Mouse (Mus musculus): ENCODE data around the gene Avl9. TPM values are rescaled to one million over a fixed set of nuclear protein-coding genes. Genes with fewer than 3 reads are reported as not detected.

Avl9 gene
- total and polyA plus RNA-seq, 2 experiments from 2014 or later: 4.0 to 5.3 TPM

GRCm38 (mm10) chr6:56753719-56754118 is 39.0 kb downstream of the Avl9 start:
- Histone ChIP-seq H3K27me3 (ENCODE audit: control insufficient read depth, insufficient read depth, low read length) (no peaks in the 10 kb centered on the region), H3K4me2 (ENCODE audit: low read depth, low read length) (no peak overlapping the region), H3K4me3 (ENCODE audit: low read depth, low read length) (no peak overlapping the region), H3K27ac (ENCODE audit: low read depth) (no peak overlapping the region), H3K4me1 (ENCODE audit: control insufficient read depth, insufficient read depth) (no peaks in the 10 kb centered on the region), H3K36me3 (replicated peaks; ENCODE audit: control insufficient read depth, insufficient read depth, low read length) (peaks cover 56% of the 10 kb centered on the region), H3K9me3 (replicated peaks; ENCODE audit: control insufficient read depth, low read length) (no peaks in the 10 kb centered on the region), H3K9ac (replicated peaks; ENCODE audit: low read depth, low read length) (no peak overlapping the region)
- no peak for ATAC-seq (ENCODE audit: insufficient read depth, low read depth)
- DNase-seq (ENCODE audit: low spot score): no peak
- 88% methylated on average over 3 of the region's 3 CpGs for WGBS
- TF ChIP-seq CTCF (IDR thresholded peaks at IDR 0.05; ENCODE audit: low read depth) (no peak), EP300 (IDR thresholded peaks at IDR 0.05; ENCODE audit: low read depth) (no peak)

GRCm38 (mm10) chr6:56756117-56756516 is 41.4 kb downstream of the Avl9 start:
- Histone ChIP-seq H3K36me3 (replicated peaks; ENCODE audit: control insufficient read depth, insufficient read depth, low read length) (peaks cover 65% of the 10 kb centered on the region), H3K4me3 (ENCODE audit: low read depth, low read length) (no peak overlapping the region), H3K27ac (ENCODE audit: low read depth) (no peak overlapping the region), H3K9ac (replicated peaks; ENCODE audit: low read depth, low read length) (no peak overlapping the region), H3K4me1 (ENCODE audit: control insufficient read depth, insufficient read depth) (no peaks in the 10 kb centered on the region), H3K9me3 (replicated peaks; ENCODE audit: control insufficient read depth, low read length) (no peaks in the 10 kb centered on the region), H3K4me2 (ENCODE audit: low read depth, low read length) (no peak overlapping the region), H3K27me3 (ENCODE audit: control insufficient read depth, insufficient read depth, low read length) (no peaks in the 10 kb centered on the region)
- ATAC-seq (ENCODE audit: insufficient read depth, low read depth) (no peak), DNase-seq (ENCODE audit: low spot score) (no peak)
- WGBS: 93% methylated on average over 1 of the region's 1 CpGs
- TF ChIP-seq EP300 (IDR thresholded peaks at IDR 0.05; ENCODE audit: low read depth): no peak
- no peak for TF ChIP-seq CTCF (IDR thresholded peaks at IDR 0.05; ENCODE audit: low read depth)

GRCm38 (mm10) chr6:56759324-56759723 is 44.6 kb downstream of the Avl9 start:
- H3K4me2 ChIP-seq (ENCODE audit: low read depth, low read length): no peak overlapping the region
- H3K9me3 ChIP-seq (replicated peaks; ENCODE audit: control insufficient read depth, low read length): no peaks in the 10 kb centered on the region
- H3K4me1 ChIP-seq (ENCODE audit: control insufficient read depth, insufficient read depth): peaks cover 6% of the 10 kb centered on the region; the same call in 1 of the 2 replicates
- H3K27ac ChIP-seq (ENCODE audit: low read depth): no peak overlapping the region
- DNase-seq (ENCODE audit: low spot score): no peak
- no peaks in the 10 kb centered on the region for H3K27me3 ChIP-seq (ENCODE audit: control insufficient read depth, insufficient read depth, low read length)
- TF ChIP-seq EP300 (IDR thresholded peaks at IDR 0.05; ENCODE audit: low read depth) (no peak), CTCF (IDR thresholded peaks at IDR 0.05; ENCODE audit: low read depth) (no peak)
- WGBS: 82% methylated on average over 1 of the region's 1 CpGs
- no peak overlapping the region for H3K9ac ChIP-seq (replicated peaks; ENCODE audit: low read depth, low read length)
- H3K4me3 ChIP-seq (ENCODE audit: low read depth, low read length): no peak overlapping the region
- H3K36me3 ChIP-seq (replicated peaks; ENCODE audit: control insufficient read depth, insufficient read depth, low read length): peaks cover 55% of the 10 kb centered on the region
- no peak for ATAC-seq (ENCODE audit: insufficient read depth, low read depth)

- Histone ChIP-seq H3K4me2 (ENCODE audit: low read depth, low read length) (no peak overlapping the region), H3K36me3 (replicated peaks; ENCODE audit: control insufficient read depth, insufficient read depth, low read length) (0 out of 2 replicates have a peak, but pooled peaks cover 10% of the 10 kb centered on the region), H3K27ac (ENCODE audit: low read depth) (no peak overlapping the region), H3K9me3 (replicated peaks; ENCODE audit: control insufficient read depth, low read length) (no peaks in the 10 kb centered on the region), H3K27me3 (ENCODE audit: control insufficient read depth, insufficient read depth, low read length) (no peaks in the 10 kb centered on the region), H3K4me3 (ENCODE audit: low read depth, low read length) (no peak overlapping the region), H3K4me1 (ENCODE audit: control insufficient read depth, insufficient read depth) (peaks cover 6% of the 10 kb centered on the region; the same call in 1 of the 2 replicates), H3K9ac (replicated peaks; ENCODE audit: low read depth, low read length) (no peak overlapping the region)
- no peak for ATAC-seq (ENCODE audit: insufficient read depth, low read depth)
- 78% methylated on average over 3 of the region's 3 CpGs for WGBS
- TF ChIP-seq EP300 (IDR thresholded peaks at IDR 0.05; ENCODE audit: low read depth) (no peak), CTCF (IDR thresholded peaks at IDR 0.05; ENCODE audit: low read depth) (no peak)
- no peak for DNase-seq (ENCODE audit: low spot score)
Observed at GRCm38 (mm10) chr6:56765265-56765664, 50.6 kb downstream of the Avl9 start.

GRCm38 (mm10) chr6:56765696-56766095 is 51.0 kb downstream of the Avl9 start:
- Histone ChIP-seq H3K4me3 (ENCODE audit: low read depth, low read length) (no peak overlapping the region), H3K9ac (replicated peaks; ENCODE audit: low read depth, low read length) (no peak overlapping the region), H3K27me3 (ENCODE audit: control insufficient read depth, insufficient read depth, low read length) (no peaks in the 10 kb centered on the region), H3K4me1 (ENCODE audit: control insufficient read depth, insufficient read depth) (peaks cover 6% of the 10 kb centered on the region; the same call in 1 of the 2 replicates), H3K9me3 (replicated peaks; ENCODE audit: control insufficient read depth, low read length) (no peaks in the 10 kb centered on the region), H3K36me3 (replicated peaks; ENCODE audit: control insufficient read depth, insufficient read depth, low read length) (0 out of 2 replicates have a peak, but pooled peaks cover 9% of the 10 kb centered on the region), H3K4me2 (ENCODE audit: low read depth, low read length) (no peak overlapping the region), H3K27ac (ENCODE audit: low read depth) (no peak overlapping the region)
- DNase-seq (ENCODE audit: low spot score): no peak
- ATAC-seq (ENCODE audit: insufficient read depth, low read depth): no peak
- TF ChIP-seq CTCF (IDR thresholded peaks at IDR 0.05; ENCODE audit: low read depth) (no peak), EP300 (IDR thresholded peaks at IDR 0.05; ENCODE audit: low read depth) (no peak)
- 86% methylated on average over 4 of the region's 4 CpGs for WGBS

- no peak for ATAC-seq (ENCODE audit: insufficient read depth, low read depth)
- H3K27ac ChIP-seq (ENCODE audit: low read depth): no peak overlapping the region
- peaks cover 40% of the 10 kb centered on the region for H3K36me3 ChIP-seq (replicated peaks; ENCODE audit: control insufficient read depth, insufficient read depth, low read length)
- no peaks in the 10 kb centered on the region for H3K27me3 ChIP-seq (ENCODE audit: control insufficient read depth, insufficient read depth, low read length)
- no peak overlapping the region for H3K9ac ChIP-seq (replicated peaks; ENCODE audit: low read depth, low read length)
- no peak overlapping the region for H3K4me2 ChIP-seq (ENCODE audit: low read depth, low read length)
- no peak overlapping the region for H3K4me3 ChIP-seq (ENCODE audit: low read depth, low read length)
- TF ChIP-seq EP300 (IDR thresholded peaks at IDR 0.05; ENCODE audit: low read depth) (no peak), CTCF (IDR thresholded peaks at IDR 0.05; ENCODE audit: low read depth) (no peak)
- WGBS: 10% methylated on average over 3 of the region's 3 CpGs
- no peaks in the 10 kb centered on the region for H3K9me3 ChIP-seq (replicated peaks; ENCODE audit: control insufficient read depth, low read length)
- DNase-seq (ENCODE audit: low spot score): no peak
- 0 out of 2 replicates have a peak, but pooled peaks cover 7% of the 10 kb centered on the region for H3K4me1 ChIP-seq (ENCODE audit: control insufficient read depth, insufficient read depth)
Observed at GRCm38 (mm10) chr6:56775816-56776215, 61.1 kb downstream of the Avl9 start.

All from heart, postnatal 0 days (tissue).